Mouse (Mus musculus) neutrophil, adult 5-6 weeks (primary cell): Measurements from ENCODE around the gene Rrp36. TPM values are rescaled to one million over a fixed set of nuclear protein-coding genes. Genes with fewer than 3 reads are reported as not detected.
A peak's percentile ranks its signal among the peaks of the same experiment; 100 is the strongest.

Experiments used
- ATAC-seq: fragments of 151-379, 151-347 bp; 2 replicates; pipeline ENCODE4 v1.8.0; 2017; ENCODE audit warnings: mild to moderate bottlenecking, moderate TSS enrichment; ENCODE audit not compliant: insufficient number of reproducible peaks, poor library complexity, low FRiP score, severe bottlenecking; ENCODE audit errors: extremely low read depth
- total RNA-seq: library from RNA; stranded (forward); fragments of 200-1000 nt; gene quantifications from 2 replicates; pipeline ENCODE4 v1.2.3, GENCODE M21; 2017

Gene Rrp36
- total RNA-seq, 1 experiment from 2014 or later = 34.3 TPM

- ATAC-seq = no peak
These were observed 17.2 kb upstream of the Rrp36 start for GRCm38 (mm10) chr17:46691390-46691789.

DNA sequence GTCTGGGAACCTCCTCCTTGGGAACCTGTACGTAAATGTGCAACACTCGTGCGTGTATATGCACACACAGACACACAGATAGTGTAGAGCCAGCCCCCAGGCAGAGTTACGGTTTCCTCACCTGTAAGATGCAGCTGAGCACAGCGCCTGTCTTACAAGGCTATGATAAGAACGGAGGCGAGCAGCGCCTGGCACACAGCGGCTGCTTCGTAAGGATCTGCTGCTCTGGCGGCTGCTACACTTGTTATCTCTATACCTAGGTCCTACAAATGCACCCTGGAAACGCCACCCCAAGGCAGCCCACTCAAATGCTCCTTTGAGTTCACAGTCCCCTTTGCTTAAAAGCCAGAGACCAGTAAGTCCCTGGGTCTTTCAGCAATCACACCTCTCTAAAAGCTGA is 16.5 kb upstream of the Rrp36 start:
- ATAC-seq = no peak

GRCm38 (mm10) chr17:46685913-46686312 is 11.8 kb upstream of the Rrp36 start:
- no peak for ATAC-seq

DNA sequence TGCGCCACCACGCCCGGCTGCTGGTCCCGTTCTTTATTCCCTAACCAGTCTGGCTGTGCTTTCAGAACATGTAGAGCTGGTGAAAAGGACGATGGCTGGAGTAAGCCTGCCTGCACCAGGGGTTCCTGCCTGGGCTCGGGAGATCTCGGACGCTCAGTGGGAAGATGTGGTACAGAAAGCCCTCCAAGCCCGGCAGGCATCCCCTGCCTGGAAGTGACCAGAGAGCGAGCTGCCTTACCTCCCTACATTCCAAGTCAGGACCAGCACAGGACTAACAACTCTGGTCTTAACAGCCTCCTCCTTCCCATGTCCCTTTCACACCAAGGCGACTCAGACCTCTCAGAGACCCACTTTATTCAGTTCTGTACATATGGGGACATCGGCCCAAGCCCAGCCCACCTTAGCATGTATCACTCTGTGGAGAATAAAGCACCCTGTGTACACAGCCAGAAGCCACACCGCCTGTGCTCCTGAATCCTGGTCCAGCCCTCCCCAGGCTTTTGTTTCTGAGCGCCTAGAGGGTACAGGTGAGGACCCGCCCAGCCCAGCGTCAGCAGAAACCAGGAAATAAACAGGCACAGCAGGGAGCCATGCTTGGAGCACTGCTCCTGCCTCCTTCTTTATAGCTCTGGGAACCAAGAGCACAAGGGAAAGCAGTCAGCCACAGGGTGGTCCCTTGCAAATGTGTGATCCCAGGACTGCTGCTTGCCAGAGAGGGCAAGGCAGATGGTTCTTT is 8.7 kb upstream of the Rrp36 start:
- ATAC-seq = no peak

GRCm38 (mm10) chr17:46681466-46682118 is 7.4 kb upstream of the Rrp36 start:
- no peak for ATAC-seq

DNA sequence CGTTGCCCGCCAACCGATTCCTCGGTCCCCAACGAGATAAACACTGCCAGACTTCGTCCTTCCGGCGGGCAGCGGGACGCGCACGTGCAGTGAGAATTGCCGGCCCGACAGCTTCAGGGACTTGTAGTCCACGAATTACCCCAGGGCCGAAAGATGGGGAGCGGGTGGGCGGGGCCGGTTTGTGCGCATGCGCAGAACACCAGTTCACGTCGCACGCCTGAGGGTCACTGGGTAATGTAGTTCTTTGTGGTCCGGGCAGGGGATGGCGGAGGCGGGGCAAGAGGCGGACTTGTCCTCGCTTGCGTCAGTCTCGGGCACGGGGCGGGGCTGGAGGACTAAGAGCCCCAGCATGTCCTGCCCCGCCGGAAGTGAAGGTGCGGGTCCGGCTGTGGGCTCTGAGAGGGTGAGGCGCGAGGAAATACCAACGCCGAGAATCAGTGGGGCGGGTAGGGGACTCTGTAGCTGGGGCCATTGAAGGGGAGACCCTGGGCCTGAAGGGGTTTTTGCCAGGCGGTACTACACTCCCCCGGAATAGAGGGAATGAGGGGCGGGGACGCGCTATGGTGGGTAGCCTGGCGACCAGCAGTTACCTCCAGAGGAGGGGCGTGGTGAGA is 6.7 kb upstream of the Rrp36 start, which contains the start of gene Klhdc3:
Gene Klhdc3 (minus strand): TSS at position 155 of the 614 bp plus-strand sequence.
- peak; percentile 96 for ATAC-seq

GRCm38 (mm10) chr17:46679843-46680759 is 5.9 kb upstream of the Rrp36 start:
- ATAC-seq = no peak

DNA sequence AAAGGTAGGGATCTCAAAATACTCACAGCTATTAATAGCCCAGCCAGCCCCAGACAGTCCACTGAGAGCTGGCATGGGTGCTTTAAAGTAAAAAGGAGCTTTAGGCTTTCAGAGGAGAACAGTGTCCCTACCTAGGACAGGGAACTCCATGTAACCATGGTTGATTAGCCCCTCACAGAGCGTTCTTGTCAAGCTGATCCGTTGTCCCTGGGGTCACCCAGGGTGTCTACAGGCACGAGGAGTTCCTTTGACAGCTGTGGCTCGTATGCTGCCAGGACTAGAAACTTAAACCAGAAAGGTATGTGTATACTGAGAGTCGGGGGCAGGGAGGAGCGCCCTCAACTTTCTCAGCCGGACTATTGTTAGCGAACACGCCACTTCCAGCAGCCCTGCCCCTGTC is 4.8 kb upstream of the Rrp36 start:
- no peak for ATAC-seq

DNA sequence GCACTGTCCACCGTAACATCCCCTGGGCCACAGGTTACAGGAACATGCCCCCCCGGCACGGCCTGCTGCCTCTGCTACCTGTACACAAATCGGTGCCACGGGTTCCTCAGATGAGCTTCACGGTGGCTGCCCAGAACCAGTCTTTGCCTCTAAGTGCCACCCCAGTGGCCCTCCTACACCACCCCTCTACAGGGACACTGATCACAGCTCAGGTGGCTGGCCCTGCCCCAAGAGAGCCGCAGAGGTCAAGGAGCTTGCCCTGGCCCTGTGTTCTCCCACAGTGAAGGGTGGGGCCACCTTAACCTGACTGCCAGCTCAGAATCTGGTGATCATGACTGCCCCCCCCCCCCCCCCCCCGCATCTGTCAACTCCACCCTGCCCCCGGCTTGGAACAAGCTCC is 4.3 kb upstream of the Rrp36 start, which contains the start of gene Mea1:
Gene Mea1 (plus strand): TSS at position 378 of the 400 bp plus-strand sequence.
- no peak for ATAC-seq

- no peak for ATAC-seq
These were observed 555 bp upstream of the Rrp36 start for GRCm38 (mm10) chr17:46674530-46675283.

GRCm38 (mm10) chr17:46669911-46670310 is 4.2 kb downstream of the Rrp36 start:
- no peak for ATAC-seq

DNA sequence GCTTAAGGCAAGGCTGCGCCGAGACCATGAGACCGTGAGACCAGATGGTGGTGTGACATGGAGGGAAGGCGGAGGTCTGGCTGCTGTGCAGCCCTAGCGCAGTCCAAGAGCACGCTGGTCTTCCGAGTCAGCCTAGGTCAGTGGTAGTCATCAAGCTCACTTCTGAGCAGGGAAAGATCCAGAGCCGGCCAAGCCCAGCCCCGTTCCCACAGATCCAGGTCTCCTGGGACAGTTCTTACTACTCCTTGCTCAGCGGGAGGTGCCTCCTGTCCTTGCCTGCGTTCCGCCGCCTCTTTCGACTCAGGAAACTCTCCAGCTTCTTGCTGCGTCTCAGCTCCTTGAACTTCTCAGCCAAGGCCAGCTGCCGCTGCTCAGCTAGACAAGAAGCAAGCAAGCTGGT is 6.4 kb downstream of the Rrp36 start:
- no peak for ATAC-seq

GRCm38 (mm10) chr17:46662730-46663129 is 11.4 kb downstream of the Rrp36 start:
- ATAC-seq = no peak

DNA sequence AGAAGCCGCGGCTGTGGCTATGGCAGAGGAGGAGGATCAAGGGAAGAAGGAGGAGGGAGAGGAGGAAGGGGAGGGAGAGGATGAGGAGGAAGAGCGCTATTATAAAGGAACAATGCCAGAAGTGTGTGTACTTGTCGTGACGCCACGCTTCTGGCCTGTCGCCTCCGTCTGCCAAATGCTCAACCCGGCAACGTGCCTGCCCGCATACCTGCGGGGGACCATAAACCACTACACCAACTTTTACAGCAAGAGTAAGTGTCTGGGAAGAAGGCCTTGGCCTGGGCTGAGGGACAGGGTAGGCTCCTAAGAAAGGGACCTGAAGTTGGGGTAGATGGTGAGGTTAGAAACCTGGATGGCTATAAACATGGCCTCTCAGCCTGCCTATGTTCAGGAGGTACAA is 12.2 kb downstream of the Rrp36 start:
- no peak for ATAC-seq

DNA sequence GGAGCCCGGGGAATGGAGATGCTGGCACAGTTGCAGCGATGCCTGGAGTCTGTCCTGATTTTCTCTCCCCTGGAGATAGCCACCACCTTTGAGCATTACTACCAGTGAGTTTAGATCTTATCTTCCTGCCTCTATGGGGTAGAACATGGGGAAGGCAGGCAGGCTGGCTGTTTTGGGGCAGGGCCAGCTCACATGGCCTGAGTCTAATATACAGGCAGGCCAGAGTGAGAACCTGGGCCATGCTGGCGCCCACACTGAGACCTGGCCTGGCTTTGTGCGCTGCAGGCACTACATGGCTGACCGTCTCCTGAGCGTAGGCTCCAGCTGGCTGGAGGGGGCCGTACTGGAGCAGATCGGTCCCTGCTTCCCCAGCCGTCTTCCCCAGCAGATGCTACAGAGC is 12.8 kb downstream of the Rrp36 start:
- no peak for ATAC-seq

- ATAC-seq = no peak
These were observed 18.1 kb downstream of the Rrp36 start for GRCm38 (mm10) chr17:46656054-46656453.

DNA sequence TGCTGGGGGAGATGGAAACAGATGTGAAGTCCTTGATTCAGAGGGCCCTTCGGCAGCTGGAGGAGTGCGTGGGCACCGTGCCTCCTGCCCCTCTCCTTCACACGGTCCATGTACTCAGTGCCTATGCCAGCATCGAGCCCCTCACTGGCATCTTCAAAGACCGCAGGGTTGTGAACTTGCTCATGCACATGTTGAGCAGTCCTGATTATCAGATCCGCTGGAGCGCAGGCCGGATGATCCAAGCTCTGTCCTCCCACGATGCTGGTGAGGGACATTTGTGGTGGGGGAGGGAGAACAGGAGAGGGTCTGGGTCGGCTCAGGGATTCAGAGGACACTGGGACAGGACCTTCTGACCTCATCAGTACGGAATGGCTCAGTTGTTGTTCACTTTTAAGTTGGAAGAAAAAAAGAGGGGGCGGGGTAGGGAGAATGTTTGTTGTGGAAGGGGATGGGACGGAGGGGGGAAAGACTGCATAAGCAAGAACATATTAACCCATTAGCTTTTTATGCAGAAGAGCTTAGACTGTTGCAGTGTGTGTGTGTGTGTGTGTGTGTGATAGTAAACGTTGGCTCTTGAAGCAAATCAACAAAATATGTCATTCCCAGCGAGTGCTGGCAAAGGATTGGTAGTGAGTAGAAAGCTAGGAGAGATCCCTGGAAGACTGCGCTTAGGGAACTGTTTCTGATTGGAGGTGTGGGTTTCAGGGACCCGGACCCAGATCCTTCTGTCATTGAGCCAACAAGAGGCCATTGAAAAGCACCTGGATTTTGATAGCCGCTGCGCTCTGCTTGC is 22.2 kb downstream of the Rrp36 start:
- no peak for ATAC-seq

DNA sequence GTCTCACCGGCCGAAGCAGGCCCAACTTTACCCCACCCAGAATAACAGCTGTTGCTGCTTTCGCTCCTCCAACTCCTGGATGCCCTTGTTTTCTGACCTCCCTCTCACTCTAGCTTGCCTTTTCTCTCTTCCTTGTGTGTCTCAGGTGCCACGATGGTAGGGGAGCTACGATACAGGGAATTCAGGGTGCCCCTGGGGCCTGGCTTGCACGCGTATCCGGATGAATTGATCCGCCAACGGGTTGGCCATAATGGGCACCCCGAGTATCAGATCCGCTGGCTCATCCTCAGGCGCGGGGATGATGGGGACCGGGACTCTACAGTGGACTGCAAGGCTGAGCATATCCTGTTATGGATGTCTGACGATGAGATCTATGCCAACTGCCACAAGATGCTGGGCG is 22.9 kb downstream of the Rrp36 start:
- no peak for ATAC-seq
